Comparison of ENCODE assay signal across 10 mouse cellular contexts in genomic region chr14:74788766-74789165, GRCm38 (mm10). TPM values are rescaled to one million over a fixed set of nuclear protein-coding genes. Genes with fewer than 3 reads are reported as not detected.
A peak's percentile ranks its signal among the peaks of the same experiment; 100 is the strongest.
DNase-seq lines count a peak whose midpoint lies in the region; ATAC-seq and TF ChIP-seq lines count a peak whose summit lies in the region.
"Had no signal": no experiment of that assay in that cellular context is flagged by ENCODE, and none has a peak within 500 bp of the region (broad histone marks: within the 10 kb centered on the region; RNA-seq: fewer than 3 reads in every experiment).

No protein-coding gene starts in this region.

- H3K9ac ChIP-seq in intestine, postnatal 0 days (ENCODE audit: low read depth, low read length): no peak overlapping the region
- no peak overlapping the region for H3K9ac ChIP-seq in intestine, embryonic 15.5 days
- H3K9ac ChIP-seq: limb, embryonic 13.5 days had no signal

- no peak overlapping the region for H3K27ac ChIP-seq in intestine, postnatal 0 days (ENCODE audit: low read depth, low read length)
- H3K27ac ChIP-seq in intestine, embryonic 15.5 days: no peak overlapping the region
- H3K27ac ChIP-seq in spleen, adult 2 months (ENCODE audit: insufficient read depth, low read length): no peak overlapping the region
- H3K27ac ChIP-seq in small intestine, adult 2 months (ENCODE audit: insufficient read depth, low read depth, low read length): no peak overlapping the region
- H3K27ac ChIP-seq: limb, embryonic 13.5 days had no signal

- no peak for TF ChIP-seq POLR2A in spleen, adult 2 months (IDR thresholded peaks at IDR 0.05; ENCODE audit: low read depth, low read length)
- TF ChIP-seq POLR2A in small intestine, adult 2 months (IDR thresholded peaks at IDR 0.05; ENCODE audit: low read depth, low read length): no peak

- TF ChIP-seq CTCF in intestine, postnatal 0 days (IDR thresholded peaks at IDR 0.05; ENCODE audit: low read depth): peak; percentile 58
- TF ChIP-seq CTCF in spleen, adult 2 months (IDR thresholded peaks at IDR 0.05; ENCODE audit: extremely low read depth, insufficient read depth, insufficient read length, insufficient replicate concordance): peak; percentile 7; the same call in 1 of the 2 replicates
- peak; percentile 19; the same call in 1 of the 2 replicates for TF ChIP-seq CTCF in small intestine, adult 2 months (IDR thresholded peaks at IDR 0.05; ENCODE audit: extremely low read depth, insufficient read length, insufficient replicate concordance, low read depth, low read length)

- no peaks in the 10 kb centered on the region for H3K9me3 ChIP-seq in intestine, postnatal 0 days (ENCODE audit: control insufficient read depth)
- no peaks in the 10 kb centered on the region for H3K9me3 ChIP-seq in intestine, embryonic 15.5 days
- H3K9me3 ChIP-seq: limb, embryonic 13.5 days had no signal

- H3K36me3 ChIP-seq in intestine, postnatal 0 days (ENCODE audit: control insufficient read depth, insufficient read depth): peaks cover 26% of the 10 kb centered on the region
- H3K36me3 ChIP-seq in intestine, embryonic 15.5 days: peaks cover 8% of the 10 kb centered on the region
- H3K36me3 ChIP-seq in spleen, adult 2 months (ENCODE audit: control insufficient read depth, insufficient read depth, low read length): peaks cover 33% of the 10 kb centered on the region
- peaks cover 44% of the 10 kb centered on the region for H3K36me3 ChIP-seq in small intestine, adult 2 months (ENCODE audit: control insufficient read depth, insufficient read depth, low read length)

- no peak overlapping the region for H3K4me3 ChIP-seq in intestine, postnatal 0 days (ENCODE audit: low read depth, low read length)
- no peak overlapping the region for H3K4me3 ChIP-seq in intestine, embryonic 15.5 days (replicated peaks)
- H3K4me3 ChIP-seq in spleen, adult 2 months (ENCODE audit: extremely low read depth, insufficient read depth, insufficient read length): no peak overlapping the region
- H3K4me3 ChIP-seq in small intestine, adult 2 months (ENCODE audit: low read depth, low read length): no peak overlapping the region
- H3K4me3 ChIP-seq: limb, embryonic 13.5 days had no signal

- DNase-seq in adrenal gland, postnatal 14 days: peak; percentile 23
- DNase-seq in adrenal gland, adult 8-10 months: no peak
- DNase-seq in spleen, adult 2 months (ENCODE audit: low read depth in 1 of 2, low spot score in 2 of 2): no peak
- no peak for DNase-seq in spleen, adult 18-20 months
- DNase-seq in left cerebral cortex, adult 8-10 months (ENCODE audit: low spot score in 2 of 2): no peak
- DNase-seq: right cerebral cortex, postnatal 14 days had no signal

- WGBS in intestine, postnatal 0 days: 79% methylated on average over 8 of the region's 8 CpGs
- WGBS in intestine, embryonic 15.5 days: 84% methylated on average over 8 of the region's 8 CpGs
- 82% methylated on average over 8 of the region's 8 CpGs for WGBS in spleen, adult 2 months
- WGBS in small intestine, adult 2 months: 71% methylated on average over 8 of the region's 8 CpGs

- H3K4me1 ChIP-seq in intestine, postnatal 0 days (replicated peaks; ENCODE audit: control insufficient read depth, insufficient read depth, low read length): no peaks in the 10 kb centered on the region
- H3K4me1 ChIP-seq in intestine, embryonic 15.5 days (replicated peaks): no peaks in the 10 kb centered on the region
- no peaks in the 10 kb centered on the region for H3K4me1 ChIP-seq in spleen, adult 2 months (ENCODE audit: control insufficient read depth, insufficient read depth, insufficient read length)
- H3K4me1 ChIP-seq in small intestine, adult 2 months (ENCODE audit: control insufficient read depth, insufficient read depth, insufficient read length, low read length): no peaks in the 10 kb centered on the region
- H3K4me1 ChIP-seq: limb, embryonic 13.5 days had no signal

- ATAC-seq in intestine, postnatal 0 days: no peak
- no peak for ATAC-seq in intestine, embryonic 15.5 days

- no peak overlapping the region for H3K4me2 ChIP-seq in intestine, postnatal 0 days (replicated peaks; ENCODE audit: low read depth)
- no peak overlapping the region for H3K4me2 ChIP-seq in intestine, embryonic 15.5 days (replicated peaks)
- H3K4me2 ChIP-seq: limb, embryonic 13.5 days had no signal

- H3K27me3 ChIP-seq in intestine, postnatal 0 days (replicated peaks; ENCODE audit: control insufficient read depth, insufficient read depth, low read length): no peaks in the 10 kb centered on the region
- no peaks in the 10 kb centered on the region for H3K27me3 ChIP-seq in intestine, embryonic 15.5 days (replicated peaks)
- no peaks in the 10 kb centered on the region for H3K27me3 ChIP-seq in spleen, adult 2 months (ENCODE audit: control insufficient read depth, insufficient read depth, low read length)
- H3K27me3 ChIP-seq in small intestine, adult 2 months (ENCODE audit: control insufficient read depth, insufficient read depth, low read length): no peaks in the 10 kb centered on the region
- H3K27me3 ChIP-seq: limb, embryonic 13.5 days had no signal

RNA-seq across cellular contexts. Expression of gene Esd, which starts 56.7 kb away (rescaled TPM):
- 225 and 229 TPM in 2 replicates for total RNA-seq in adrenal gland, postnatal 14 days (2021)
- 100 to 1,000 TPM; 221 to 384 (median 269) TPM for total RNA-seq in adrenal gland, adult 8-10 months (2022)
- polyA plus RNA-seq in intestine, postnatal 0 days (2015; fragmentation: Nextera tagmentation; extraction: Ambion mirVana): 464 and 477 TPM in 2 replicates
- 344 and 409 TPM in 2 replicates for polyA plus RNA-seq in intestine, embryonic 15.5 days (2015; fragmentation: Nextera tagmentation; extraction: Ambion mirVana)
- polyA plus RNA-seq in spleen, adult 2 months (2012; rRNA removed): 16.9 and 18.7 TPM in 2 replicates
- 31.8 and 40.9 TPM in 2 replicates for polyA plus RNA-seq in small intestine, adult 2 months (2012; rRNA removed)
- 10 to 100 TPM; 90.1 to 95.5 (median 91.4) TPM for total RNA-seq in left cerebral cortex, adult 8-10 months (2022)

Comparison
In these comparisons a context has a peak if more than half of its experiments do, and no peak if none do; other contexts are left out.
1. CTCF ChIP-seq: peak in every context shown above with its lines; median percentile 58 in intestine, postnatal 0 days; 19 in small intestine, adult 2 months; 7 in spleen, adult 2 months.